Mouse (Mus musculus) limb, embryonic 14.5 days (tissue): ENCODE measurements around the gene Bmf. TPM values are rescaled to one million over a fixed set of nuclear protein-coding genes. Genes with fewer than 3 reads are reported as not detected.
"Not testable (repeated sequence)": the region's sequence is repeated elsewhere in the genome, so short reads cannot be mapped to it uniquely, and the experiment has no call there.

Experiments
- ATAC-seq: fragments of 200-750 bp; cut with Nextera tagmentation; 2 replicates; pipeline ENCODE4 v1.8.0; 2017; ENCODE audit warnings: low read depth, moderate number of reproducible peaks, moderate TSS enrichment; ENCODE audit not compliant: low FRiP score
- DNase-seq: peaks from one replicate; pipeline ENCODE4 v3.0.0-alpha.2; 2015; ENCODE audit warnings: low spot score
- H3K27ac ChIP-seq: fragments of 300-500 bp; sonication (generic); replicated peaks from 2 replicates; pipeline ENCODE4 v1.5.1; 2014; ENCODE audit warnings: low read depth, mild to moderate bottlenecking, low read length, moderate library complexity, mixed read lengths
- H3K27me3 ChIP-seq: fragments of 300-500 bp; sonication (generic); 2 replicates; pipeline ENCODE4 v1.6.1; 2014; ENCODE audit warnings: low read length, mixed read lengths; ENCODE audit not compliant: control insufficient read depth, insufficient read depth
- H3K36me3 ChIP-seq: fragments of 300-500 bp; sonication (generic); 2 replicates; pipeline ENCODE4 v1.6.1; 2014; ENCODE audit warnings: mild to moderate bottlenecking, low read length, moderate library complexity, mixed read lengths; ENCODE audit not compliant: control insufficient read depth, insufficient read depth
- H3K4me1 ChIP-seq: fragments of 300-500 bp; sonication (generic); 2 replicates; pipeline ENCODE4 v1.6.1; 2014; ENCODE audit warnings: antibody characterized with exemption, low read length, mixed read lengths; ENCODE audit not compliant: control insufficient read depth, insufficient read depth
- H3K4me2 ChIP-seq: fragments of 300-500 bp; sonication (generic); replicated peaks from 2 replicates; pipeline ENCODE4 v1.6.1; 2014; ENCODE audit warnings: low read depth, mild to moderate bottlenecking, low read length, moderate library complexity; ENCODE audit not compliant: severe bottlenecking
- H3K4me3 ChIP-seq: fragments of 300-500 bp; sonication (generic); replicated peaks from 2 replicates; pipeline ENCODE4 v1.5.1; 2014; ENCODE audit warnings: low read length
- H3K9ac ChIP-seq: fragments of 300-500 bp; sonication (generic); 2 replicates; pipeline ENCODE4 v1.6.1; 2014; ENCODE audit warnings: mild to moderate bottlenecking, low read depth, low read length, moderate library complexity; ENCODE audit not compliant: severe bottlenecking
- H3K9me3 ChIP-seq: fragments of 300-500 bp; sonication (generic); 2 replicates; pipeline ENCODE4 v1.6.1; 2016; ENCODE audit warnings: low read length; ENCODE audit not compliant: control insufficient read depth
- POLR2A ChIP-seq: fragments of 200-500 bp; IDR thresholded peaks from 2 replicates; pipeline ENCODE4 v1.8.0; 2012; ENCODE audit warnings: inconsistent platforms, mild to moderate bottlenecking, moderate library complexity, borderline replicate concordance; ENCODE audit not compliant: insufficient read depth, insufficient read length; ENCODE audit errors: extremely low read depth
- WGBS: fragments of 180-500 bp; shearing (Covaris S2); extraction: QIAGEN DNeasy Blood & Tissue Kit; methylation state at CpG from one replicate; pipeline ENCODE4 v1.1.7; 2014; 5-methylcytosine and 5-hydroxymethylcytosine counted together
- polyA plus RNA-seq, 2 experiments: library from polyadenylated mRNA; depleted of rRNA in 1 of 2; stranded (reverse) in 1 of 2; unstranded in 1 of 2; fragments of >200 nt; fragmentation: Nextera tagmentation in 1 of 2; extraction: Ambion mirVana in 1 of 2; gene quantifications; 2 replicates each; pipeline versions ENCODE4 v1.2.1 to v1.2.3; 2012 to 2014

Bmf gene
- polyA plus RNA-seq, 2 experiments: 5.1 to 29.2 TPM

GRCm38 (mm10) chr2:118562431-118562830, 12.9 kb upstream of the Bmf start:
- WGBS: 87% methylated on average over 3 of the region's 3 CpGs

GRCm38 (mm10) chr2:118562015-118562414, 12.5 kb upstream of the Bmf start:
- WGBS: 85% methylated on average over 4 of the region's 4 CpGs

More at GRCm38 (mm10) chr2:118562431-118562830, 12.9 kb upstream of the Bmf start:
- no peak overlapping the region for H3K9ac ChIP-seq
- DNase-seq (no peak), ATAC-seq (no peak)
- no peaks in the 10 kb centered on the region for H3K9me3 ChIP-seq
- no peaks in the 10 kb centered on the region for H3K27me3 ChIP-seq
- no peak overlapping the region for H3K4me3 ChIP-seq
- H3K36me3 ChIP-seq: no peaks in the 10 kb centered on the region
- no peak overlapping the region for H3K4me2 ChIP-seq
- no peak for TF ChIP-seq POLR2A
- no peak overlapping the region for H3K27ac ChIP-seq
- H3K4me1 ChIP-seq: no peaks in the 10 kb centered on the region

DNA sequence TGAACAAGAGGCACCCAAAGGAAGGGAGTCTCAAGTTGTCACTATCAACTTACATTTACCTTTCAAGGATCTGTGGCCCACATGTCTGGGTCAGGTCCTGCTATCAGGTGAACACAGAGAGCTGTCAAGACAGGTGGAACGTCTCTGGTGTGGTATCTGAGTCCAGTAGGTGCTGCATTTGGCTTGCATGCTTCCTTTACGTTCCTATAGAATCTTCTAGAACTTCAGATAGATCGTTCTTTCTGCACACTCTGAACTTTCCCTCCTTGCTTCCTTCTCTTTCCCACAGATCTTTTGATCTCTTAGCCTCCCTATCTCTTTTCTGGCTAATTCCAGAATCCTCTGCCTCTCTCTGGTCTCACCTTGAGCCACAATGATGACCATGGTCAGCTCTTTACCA, 8.9 kb upstream of the Bmf start:
- Histone ChIP-seq H3K27me3 (no peaks in the 10 kb centered on the region), H3K9me3 (no peaks in the 10 kb centered on the region), H3K4me2 (no peak overlapping the region), H3K4me3 (no peak overlapping the region), H3K27ac (no peak overlapping the region), H3K36me3 (no peaks in the 10 kb centered on the region), H3K4me1 (no peaks in the 10 kb centered on the region), H3K9ac (no peak overlapping the region)
- no peak for TF ChIP-seq POLR2A
- ATAC-seq (no peak), DNase-seq (no peak)
- 91% methylated on average over 3 of the region's 3 CpGs for WGBS

More at GRCm38 (mm10) chr2:118562015-118562414, 12.5 kb upstream of the Bmf start:
- no peaks in the 10 kb centered on the region for H3K27me3 ChIP-seq
- TF ChIP-seq POLR2A: no peak
- H3K4me1 ChIP-seq: no peaks in the 10 kb centered on the region
- DNase-seq (no peak), ATAC-seq (no peak)
- H3K36me3 ChIP-seq: no peaks in the 10 kb centered on the region
- H3K27ac ChIP-seq: no peak overlapping the region
- H3K9me3 ChIP-seq: no peaks in the 10 kb centered on the region
- no peak overlapping the region for H3K9ac ChIP-seq
- H3K4me2 ChIP-seq: no peak overlapping the region
- no peak overlapping the region for H3K4me3 ChIP-seq

DNA sequence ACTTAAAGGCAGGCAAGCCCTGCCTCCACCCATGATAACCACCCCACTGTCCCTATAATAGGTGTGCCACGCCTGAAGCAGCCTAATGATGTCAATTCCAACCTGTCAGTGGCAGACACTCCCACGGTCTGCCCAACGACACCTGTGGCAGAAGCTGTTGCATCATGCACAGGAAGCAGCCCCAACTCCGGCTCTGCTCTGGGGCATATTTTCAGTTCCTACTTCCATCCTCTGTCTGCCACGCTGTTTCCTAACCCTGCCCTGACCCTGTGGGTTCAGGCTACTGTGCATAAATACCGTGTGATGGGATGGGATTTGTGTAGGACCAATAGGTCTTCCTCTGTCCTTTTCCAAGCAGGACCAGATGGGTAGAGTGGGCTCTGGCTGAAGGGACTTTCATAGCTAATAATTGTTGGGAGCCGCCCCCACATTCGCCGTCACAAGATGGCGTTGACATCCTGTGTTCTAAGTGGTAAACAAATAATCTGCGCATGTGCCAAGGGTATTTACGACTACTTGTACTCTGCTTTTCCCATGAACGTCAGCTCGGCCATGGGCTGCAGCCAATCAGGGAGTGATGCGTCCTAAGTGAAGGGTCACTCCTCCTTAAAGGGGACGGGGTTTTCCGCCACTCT, 5.0 kb upstream of the Bmf start:
- DNase-seq, ATAC-seq, H3K27me3 ChIP-seq, H3K4me1 ChIP-seq, H3K36me3 ChIP-seq, H3K9me3 ChIP-seq: not testable (repeated sequence)
- WGBS: 56% methylated on average over 13 of the region's 17 CpGs
- Histone ChIP-seq H3K9ac (peak overlapping the region; percentile 18; the same call in 1 of the 2 replicates), H3K4me3 (peak overlapping the region; percentile 36), H3K4me2 (peak overlapping the region; percentile 44), H3K27ac (0 out of 2 replicates have a peak overlapping the region, but pooled peaks have one; percentile 19)

DNA sequence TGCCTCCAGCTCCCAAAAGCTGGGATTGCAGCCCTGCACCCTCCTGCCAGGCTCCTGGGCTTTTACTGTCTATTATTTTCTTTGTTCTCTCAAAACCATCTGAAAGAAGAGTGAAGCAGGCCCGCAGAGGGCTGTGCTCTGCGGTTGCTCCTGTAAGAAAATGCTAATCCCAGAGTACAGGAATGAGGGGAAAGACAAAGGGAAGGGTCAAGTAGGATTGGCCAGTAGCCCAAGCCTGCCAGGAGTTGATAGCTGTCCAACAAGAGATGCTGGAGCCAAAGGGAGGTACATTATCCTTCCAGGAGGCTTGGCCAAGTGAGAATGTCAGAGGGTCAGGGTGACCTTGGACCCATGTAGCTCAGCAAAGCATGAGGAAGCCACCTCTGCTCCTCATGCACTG, 2.1 kb upstream of the Bmf start:
- DNase-seq (no peak), ATAC-seq (no peak)
- H3K36me3 ChIP-seq: no peaks in the 10 kb centered on the region
- no peak for TF ChIP-seq POLR2A
- WGBS: 71% methylated on average over 2 of the region's 2 CpGs
- H3K4me2 ChIP-seq: no peak overlapping the region
- no peak overlapping the region for H3K4me3 ChIP-seq
- no peak overlapping the region for H3K9ac ChIP-seq
- no peaks in the 10 kb centered on the region for H3K27me3 ChIP-seq
- peaks cover 22% of the 10 kb centered on the region for H3K4me1 ChIP-seq
- H3K27ac ChIP-seq: no peak overlapping the region
- H3K9me3 ChIP-seq: no peaks in the 10 kb centered on the region
